Mouse (Mus musculus): ENCODE results near the gene Hist1h2ag. TPM values are rescaled to one million over a fixed set of nuclear protein-coding genes. Genes with fewer than 3 reads are reported as not detected.
"Not testable (repeated sequence)": the region's sequence is repeated elsewhere in the genome, so short reads cannot be mapped to it uniquely, and the experiment has no call there.

Hist1h2ag gene
- polyA plus RNA-seq, 1 experiment from 2014 or later: 42.5 TPM

DNA sequence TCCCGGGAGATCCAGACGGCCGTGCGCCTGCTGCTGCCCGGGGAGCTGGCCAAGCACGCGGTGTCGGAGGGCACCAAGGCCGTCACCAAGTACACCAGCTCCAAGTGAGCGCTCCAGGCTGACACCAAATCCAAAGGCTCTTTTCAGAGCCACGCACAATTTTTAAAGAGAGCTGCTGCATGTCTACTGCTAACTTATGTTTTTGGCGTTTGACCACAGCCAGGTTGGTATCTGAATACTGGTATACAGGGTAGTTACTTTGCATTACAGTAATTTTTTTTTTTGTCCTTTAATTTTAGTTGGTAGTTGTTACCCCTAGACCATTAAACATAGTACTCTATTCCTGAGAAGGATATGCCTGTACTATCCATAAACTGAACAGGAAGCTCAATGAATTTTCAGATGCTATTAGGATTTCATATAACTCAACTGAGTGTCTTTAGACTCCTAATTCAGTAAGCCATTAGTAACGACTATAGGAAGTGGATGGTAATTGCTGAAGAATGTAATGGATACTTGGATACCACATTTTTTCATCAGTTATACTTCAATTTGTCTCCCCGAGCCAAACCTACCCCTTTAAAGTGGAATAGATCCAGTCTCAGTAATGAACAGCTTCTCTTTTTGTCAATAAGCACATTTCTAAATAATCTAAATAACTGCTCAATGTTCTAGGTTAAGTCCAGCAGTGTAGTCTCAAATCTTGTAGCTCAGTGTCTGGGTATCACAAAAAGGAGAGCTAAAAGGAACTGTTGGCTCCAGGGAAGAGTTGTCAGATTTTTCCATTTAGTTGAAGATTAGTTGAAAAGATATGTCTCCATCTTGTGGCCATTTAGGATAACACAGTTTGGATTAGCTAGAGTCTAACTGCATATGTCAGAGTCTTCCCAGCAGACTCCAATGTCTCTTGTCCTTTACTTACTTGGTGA, 1.0 kb upstream of the Hist1h2ag start:
- Histone ChIP-seq H3K4me3 (peak overlapping the region; percentile 53), H3K36me3 (no peaks in the 10 kb centered on the region), H3K27me3 (ENCODE audit: insufficient read depth, poor library complexity, severe bottlenecking) (no peaks in the 10 kb centered on the region), H3K9me3 (no peaks in the 10 kb centered on the region), H3K4me1 (peaks cover 6% of the 10 kb centered on the region; the same call in 1 of the 2 replicates), H3K27ac (peak overlapping the region; percentile 67; the same call in 1 of the 2 replicates)
- 3% methylated on average over 10 of the region's 14 CpGs for WGBS
- peak; percentile 73 for DNase-seq (ENCODE audit: low spot score)

DNA sequence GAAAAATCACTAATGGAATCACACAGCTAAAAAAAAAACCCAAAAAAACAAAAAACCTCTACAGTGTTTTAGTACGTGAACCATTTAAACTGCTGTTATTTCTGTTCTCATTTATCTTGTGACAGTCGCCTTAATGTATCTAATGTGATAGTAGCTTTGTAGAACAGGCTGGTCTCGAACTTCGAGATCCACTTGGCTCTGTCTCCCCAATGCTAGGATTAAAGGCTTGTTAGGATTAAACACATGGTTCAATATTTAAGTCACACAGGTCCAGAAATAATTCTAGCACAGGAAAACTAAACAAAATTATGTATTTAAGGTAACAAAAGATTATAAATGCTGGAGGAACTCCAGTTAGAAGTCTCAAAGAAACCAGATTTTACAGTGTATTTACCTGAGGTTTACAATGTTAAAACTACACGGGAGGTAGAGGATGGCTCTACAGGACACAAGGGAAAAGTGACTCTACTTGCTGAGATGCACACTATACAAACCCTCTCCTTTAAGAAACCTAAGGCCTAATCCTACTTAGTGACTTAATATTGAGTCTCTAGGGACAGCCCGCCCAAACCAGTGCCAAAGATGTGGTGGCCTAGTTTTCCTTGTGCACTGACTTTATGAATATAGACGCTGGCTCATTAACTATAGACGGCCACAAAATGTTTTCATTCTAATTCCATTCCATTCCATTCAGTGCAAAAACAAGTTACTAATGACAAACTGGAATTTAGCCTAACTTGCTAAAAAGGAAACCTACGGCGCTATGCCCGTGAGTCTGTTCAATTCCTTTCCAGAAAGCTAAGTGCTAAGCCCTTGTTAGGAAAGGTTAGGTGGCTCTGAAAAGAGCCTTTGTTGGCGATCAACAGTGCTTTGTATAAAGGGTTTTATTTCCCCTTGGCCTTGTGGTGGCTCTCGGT, 835 bp downstream of the Hist1h2ag start:
- H3K27me3 ChIP-seq (ENCODE audit: insufficient read depth, poor library complexity, severe bottlenecking): no peaks in the 10 kb centered on the region
- H3K4me1 ChIP-seq: peaks cover 6% of the 10 kb centered on the region; the same call in 1 of the 2 replicates
- H3K27ac ChIP-seq: peak overlapping the region; percentile 87
- H3K36me3 ChIP-seq: no peaks in the 10 kb centered on the region
- peak; percentile 73 for DNase-seq (ENCODE audit: low spot score)
- WGBS: 5% methylated on average over 13 of the region's 13 CpGs
- H3K9me3 ChIP-seq: no peaks in the 10 kb centered on the region
- H3K4me3 ChIP-seq: peak overlapping the region; percentile 53

DNA sequence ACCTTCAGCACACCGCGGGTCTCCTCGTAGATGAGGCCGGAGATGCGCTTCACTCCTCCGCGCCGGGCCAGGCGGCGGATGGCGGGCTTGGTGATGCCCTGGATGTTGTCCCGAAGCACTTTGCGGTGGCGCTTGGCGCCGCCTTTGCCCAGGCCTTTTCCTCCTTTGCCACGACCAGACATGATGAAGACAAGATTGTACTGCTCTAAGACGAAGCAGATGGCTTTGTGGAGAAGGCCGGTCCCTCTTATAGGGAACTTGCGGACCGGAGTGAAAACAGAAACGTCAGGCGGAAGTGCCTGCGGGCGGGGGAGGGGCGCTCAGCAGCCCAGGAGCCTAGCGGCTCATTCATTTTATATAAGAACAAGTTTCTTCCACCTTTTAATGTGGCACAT, 1.6 kb downstream of the Hist1h2ag start, which contains the start of gene Hist1h4i:
Hist1h4i (minus strand) TSS at position 221 of the 395 bp plus-strand sequence.
- H3K36me3 ChIP-seq; H3K9me3 ChIP-seq; H3K27me3 ChIP-seq (ENCODE audit: insufficient read depth, poor library complexity, severe bottlenecking): not testable (repeated sequence)
- DNase-seq (ENCODE audit: low spot score): peak; percentile 97
- Histone ChIP-seq H3K4me1 (peaks cover 12% of the 10 kb centered on the region; the same call in 1 of the 2 replicates), H3K4me3 (peak within 1 kb of the TSS; percentile 53), H3K27ac (peak within 1 kb of the TSS; percentile 87)
- under 1% methylated on average over 27 of the region's 27 CpGs for WGBS

DNA sequence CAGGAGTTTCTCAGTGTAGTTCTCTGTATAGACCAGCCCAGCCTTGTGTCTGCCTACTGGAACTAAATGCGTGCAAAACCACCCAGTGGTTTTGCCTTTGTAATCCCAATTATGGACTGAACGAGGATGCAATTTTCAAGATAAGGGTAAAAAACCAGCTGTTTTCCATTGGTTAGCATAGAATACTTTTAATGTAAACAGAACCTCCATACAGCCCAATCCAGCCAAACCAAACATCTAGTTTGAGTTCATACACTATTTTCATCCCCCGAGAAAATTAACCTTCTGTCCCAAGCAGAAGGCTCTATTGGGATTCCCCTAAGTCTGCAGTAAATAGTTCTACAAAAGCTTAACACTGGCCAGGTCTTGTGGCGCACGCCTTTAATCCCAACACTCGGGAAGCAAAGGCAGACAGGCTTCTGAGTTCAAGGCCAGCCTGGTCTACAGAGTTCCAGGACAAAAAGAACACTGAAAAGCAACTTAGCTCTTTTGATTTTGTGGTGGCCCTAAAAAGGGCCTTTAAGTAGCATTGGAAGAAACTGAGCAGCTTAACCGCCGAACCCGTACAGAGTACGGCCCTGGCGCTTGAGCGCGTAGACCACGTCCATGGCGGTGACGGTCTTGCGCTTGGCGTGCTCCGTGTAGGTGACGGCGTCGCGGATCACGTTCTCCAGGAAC, 2.1 kb downstream of the Hist1h2ag start:
- DNase-seq (ENCODE audit: low spot score): peak; percentile 86
- no peaks in the 10 kb centered on the region for H3K27me3 ChIP-seq (ENCODE audit: insufficient read depth, poor library complexity, severe bottlenecking)
- peaks cover 12% of the 10 kb centered on the region; the same call in 1 of the 2 replicates for H3K4me1 ChIP-seq
- peak overlapping the region; percentile 53 for H3K4me3 ChIP-seq
- WGBS: under 1% methylated on average over 24 of the region's 24 CpGs
- H3K27ac ChIP-seq: peak overlapping the region; percentile 87
- no peaks in the 10 kb centered on the region for H3K36me3 ChIP-seq
- H3K9me3 ChIP-seq: no peaks in the 10 kb centered on the region

DNA sequence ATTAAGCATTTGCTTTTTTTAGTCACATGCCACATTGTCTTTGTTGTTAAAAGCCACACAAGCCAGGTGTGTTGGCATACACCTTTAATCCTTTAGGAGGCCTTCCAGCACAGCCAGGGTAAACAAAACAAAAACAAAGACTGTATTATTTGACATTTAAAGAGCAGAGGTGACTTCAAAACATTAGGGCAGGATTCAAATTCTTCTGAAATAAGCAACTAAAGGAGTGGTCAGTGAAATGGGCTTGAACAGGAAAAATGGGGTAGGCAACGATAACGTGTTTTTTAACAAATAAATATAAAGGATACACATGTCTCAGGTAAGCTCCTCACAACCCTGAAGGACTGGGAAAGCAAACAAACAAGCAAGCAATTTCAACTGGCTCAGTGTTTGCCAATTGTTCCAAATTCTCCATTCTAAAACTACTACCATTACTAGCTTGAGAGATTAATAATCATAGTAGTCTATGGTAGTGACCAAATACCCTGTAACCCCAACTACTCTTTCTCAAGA, 2.7 kb downstream of the Hist1h2ag start:
- 22% methylated on average over 2 of the region's 2 CpGs for WGBS
- Histone ChIP-seq H3K27ac (peak overlapping the region; percentile 87; the same call in 1 of the 2 replicates), H3K9me3 (no peaks in the 10 kb centered on the region), H3K36me3 (no peaks in the 10 kb centered on the region), H3K4me1 (peaks cover 12% of the 10 kb centered on the region; the same call in 1 of the 2 replicates), H3K27me3 (ENCODE audit: insufficient read depth, poor library complexity, severe bottlenecking) (no peaks in the 10 kb centered on the region), H3K4me3 (peak overlapping the region; percentile 53)
- no peak for DNase-seq (ENCODE audit: low spot score)

DNA sequence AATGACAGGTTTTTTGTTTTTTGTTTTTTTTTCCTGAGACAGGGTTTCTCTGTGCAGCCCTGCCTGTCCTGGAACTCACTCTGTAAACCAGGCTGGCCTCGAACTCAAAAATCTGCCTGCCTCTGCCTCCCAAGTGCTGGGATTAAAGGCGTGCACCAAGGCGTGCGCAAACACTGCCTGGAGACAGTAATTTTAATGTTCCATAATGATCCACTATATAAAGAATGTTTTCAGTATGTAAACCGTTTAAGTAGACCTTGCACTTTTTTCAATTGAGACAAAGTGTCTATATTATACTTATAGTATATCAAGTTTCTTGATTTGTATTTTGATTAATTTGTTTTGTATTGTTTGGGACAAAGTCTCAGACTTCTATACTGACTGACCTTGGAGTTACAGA, 3.4 kb downstream of the Hist1h2ag start:
- no peak overlapping the region for H3K27ac ChIP-seq
- DNase-seq (ENCODE audit: low spot score): no peak
- no peaks in the 10 kb centered on the region for H3K27me3 ChIP-seq (ENCODE audit: insufficient read depth, poor library complexity, severe bottlenecking)
- no peaks in the 10 kb centered on the region for H3K9me3 ChIP-seq
- no peak overlapping the region for H3K4me3 ChIP-seq
- 67% methylated on average over 5 of the region's 5 CpGs for WGBS
- peaks cover 9% of the 10 kb centered on the region; the same call in 1 of the 2 replicates for H3K4me1 ChIP-seq
- no peaks in the 10 kb centered on the region for H3K36me3 ChIP-seq

DNA sequence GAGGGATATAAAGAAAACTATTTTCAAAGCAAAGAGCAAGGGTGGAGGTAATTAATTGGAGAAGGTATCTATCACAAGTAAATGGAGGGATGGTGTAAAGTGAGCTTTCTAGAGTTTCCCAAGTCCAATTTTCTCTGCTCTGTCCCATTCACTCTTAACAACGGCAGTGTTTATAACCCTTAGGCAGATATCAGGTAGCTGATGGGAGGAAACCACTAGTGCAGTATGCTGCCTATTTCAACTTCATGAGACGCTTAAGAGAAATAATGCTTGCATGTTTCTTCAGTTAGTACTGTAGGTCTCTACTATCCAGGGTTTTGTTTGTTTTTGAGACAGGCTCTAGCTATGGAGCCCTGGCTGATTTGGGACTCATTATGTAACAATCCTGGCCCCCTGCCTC, 5.3 kb downstream of the Hist1h2ag start:
- DNase-seq (ENCODE audit: low spot score): no peak
- no peaks in the 10 kb centered on the region for H3K27me3 ChIP-seq (ENCODE audit: insufficient read depth, poor library complexity, severe bottlenecking)
- 0 out of 2 replicates have a peak overlapping the region, but pooled peaks have one; percentile 51 for H3K4me3 ChIP-seq
- peaks cover 15% of the 10 kb centered on the region; the same call in 1 of the 2 replicates for H3K4me1 ChIP-seq
- H3K9me3 ChIP-seq: no peaks in the 10 kb centered on the region
- WGBS: 78% methylated on average over 2 of the region's 2 CpGs
- no peaks in the 10 kb centered on the region for H3K36me3 ChIP-seq
- 0 out of 2 replicates have a peak overlapping the region, but pooled peaks have one; percentile 87 for H3K27ac ChIP-seq

DNA sequence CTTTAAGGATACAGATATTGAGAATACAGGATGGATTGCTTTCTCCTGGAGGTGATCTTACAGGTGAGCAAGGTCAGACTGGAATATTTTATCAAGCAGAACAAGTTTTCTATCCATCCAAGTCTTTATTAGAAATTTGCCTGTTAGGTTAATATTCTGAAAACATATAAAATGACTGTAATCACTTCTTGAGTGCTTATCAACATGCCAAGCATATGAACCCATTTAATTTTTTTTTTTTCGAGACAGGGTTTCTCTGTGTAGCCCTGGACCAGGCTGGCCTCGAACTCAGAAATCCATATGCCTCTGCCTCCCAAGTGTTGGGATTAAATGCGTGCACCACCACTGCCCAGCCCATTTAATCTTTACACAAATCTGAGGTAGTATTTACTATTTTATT, 5.8 kb downstream of the Hist1h2ag start:
- Histone ChIP-seq H3K36me3 (no peaks in the 10 kb centered on the region), H3K27ac (peak overlapping the region; percentile 87), H3K4me1 (peaks cover 15% of the 10 kb centered on the region; the same call in 1 of the 2 replicates), H3K4me3 (peak overlapping the region; percentile 51; the same call in 1 of the 2 replicates), H3K27me3 (ENCODE audit: insufficient read depth, poor library complexity, severe bottlenecking) (no peaks in the 10 kb centered on the region), H3K9me3 (no peaks in the 10 kb centered on the region)
- WGBS: 69% methylated on average over 3 of the region's 3 CpGs
- DNase-seq (ENCODE audit: low spot score): no peak

DNA sequence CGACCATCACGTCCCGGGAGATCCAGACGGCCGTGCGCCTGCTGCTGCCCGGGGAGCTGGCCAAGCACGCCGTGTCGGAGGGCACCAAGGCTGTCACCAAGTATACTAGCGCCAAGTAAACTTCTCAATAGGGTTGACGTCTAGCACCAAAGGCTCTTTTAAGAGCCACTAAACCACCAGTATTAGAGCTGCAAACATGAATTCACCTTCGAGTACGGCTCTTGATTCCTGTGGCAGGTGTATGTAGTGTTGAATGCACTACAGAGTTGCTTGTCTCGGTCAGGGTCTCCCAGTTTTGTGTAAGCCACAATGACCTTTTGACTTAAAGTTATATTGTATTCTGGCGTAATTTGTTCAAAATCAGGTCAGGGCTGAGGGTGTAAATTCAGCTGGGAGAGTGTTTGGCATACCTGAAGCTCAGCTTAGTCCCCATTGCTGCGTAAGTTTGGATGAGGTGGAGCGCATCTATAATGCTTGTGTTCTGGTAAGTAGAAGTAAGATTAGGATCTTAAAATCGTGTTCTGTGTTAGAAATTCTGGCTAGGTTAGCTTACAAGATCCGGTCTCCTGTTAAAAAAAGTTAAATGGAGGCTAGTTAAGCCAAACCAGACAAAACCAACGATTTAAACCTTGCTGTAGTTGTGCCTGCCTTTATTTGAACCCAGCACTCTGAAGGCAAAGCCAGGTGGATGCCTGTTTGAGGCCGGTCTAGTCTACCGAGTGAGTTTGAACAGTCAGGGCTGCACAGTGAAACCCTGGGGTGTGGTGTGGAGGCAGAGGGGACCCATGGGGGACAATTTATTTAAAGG, 6.4 kb downstream of the Hist1h2ag start:
- 3% methylated on average over 23 of the region's 23 CpGs for WGBS
- Histone ChIP-seq H3K4me3 (peak overlapping the region; percentile 51), H3K36me3 (no peaks in the 10 kb centered on the region), H3K9me3 (no peaks in the 10 kb centered on the region), H3K27ac (peak overlapping the region; percentile 87), H3K4me1 (peaks cover 15% of the 10 kb centered on the region; the same call in 1 of the 2 replicates), H3K27me3 (ENCODE audit: insufficient read depth, poor library complexity, severe bottlenecking) (no peaks in the 10 kb centered on the region)
- peak; percentile 75 for DNase-seq (ENCODE audit: low spot score)

DNA sequence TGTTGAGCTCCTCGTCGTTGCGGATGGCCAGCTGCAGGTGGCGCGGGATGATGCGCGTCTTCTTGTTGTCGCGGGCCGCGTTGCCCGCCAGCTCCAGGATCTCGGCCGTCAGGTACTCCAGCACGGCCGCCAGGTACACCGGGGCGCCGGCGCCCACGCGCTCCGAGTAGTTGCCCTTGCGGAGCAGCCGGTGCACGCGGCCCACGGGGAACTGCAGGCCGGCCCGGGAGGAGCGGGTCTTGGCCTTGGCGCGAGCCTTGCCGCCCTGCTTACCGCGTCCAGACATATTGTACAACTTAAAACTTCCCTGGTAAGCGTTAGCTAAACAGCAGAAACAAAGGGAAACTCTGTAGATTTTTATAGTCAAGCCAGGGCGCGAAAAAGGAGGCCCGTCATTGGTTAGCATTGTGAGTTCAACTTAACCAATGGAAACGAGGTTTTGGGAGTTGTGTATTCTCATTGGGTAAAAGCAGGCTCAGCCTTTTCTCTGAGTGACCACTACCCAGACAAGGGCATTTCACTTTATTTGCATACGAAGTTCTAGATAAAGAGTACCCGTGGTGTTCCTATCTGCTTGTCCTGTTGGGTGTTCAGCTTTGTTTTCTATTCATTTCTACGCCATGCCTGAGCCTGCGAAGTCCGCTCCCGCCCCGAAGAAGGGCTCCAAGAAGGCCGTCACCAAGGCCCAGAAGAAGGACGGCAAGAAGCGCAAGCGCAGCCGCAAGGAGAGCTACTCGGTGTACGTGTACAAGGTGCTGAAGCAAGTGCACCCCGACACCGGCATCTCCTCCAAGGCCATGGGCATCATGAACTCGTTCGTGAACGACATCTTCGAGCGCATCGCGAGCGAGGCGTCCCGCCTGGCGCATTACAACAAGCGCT, 7.2 kb downstream of the Hist1h2ag start, which contains the start of the genes Hist1h2ah and Hist1h2bk:
Hist1h2ah (minus strand) TSS at position 302 of the 882 bp plus-strand sequence.
Hist1h2bk (plus strand) TSS at position 604 of the 882 bp plus-strand sequence.
- peak; percentile 96 for DNase-seq (ENCODE audit: low spot score)
- Histone ChIP-seq H3K27ac (peak within 1 kb of the TSS; percentile 87), H3K4me3 (peak within 1 kb of the TSS; percentile 57), H3K4me1 (peaks cover 12% of the 10 kb centered on the region; the same call in 1 of the 2 replicates)
- H3K9me3 ChIP-seq; H3K27me3 ChIP-seq (ENCODE audit: insufficient read depth, poor library complexity, severe bottlenecking); H3K36me3 ChIP-seq: not testable (repeated sequence)
- under 1% methylated on average over 30 of the region's 69 CpGs for WGBS
